Mouse (Mus musculus) intestine, postnatal 0 days (tissue): ENCODE results near the gene Nkx2-5. TPM values are rescaled to one million over a fixed set of nuclear protein-coding genes. Genes with fewer than 3 reads are reported as not detected.

Source experiments
- ATAC-seq: fragments of 200-750 bp; cut with Nextera tagmentation; 2 replicates; pipeline ENCODE4 v1.8.0; 2017; ENCODE audit warnings: mild to moderate bottlenecking, moderate TSS enrichment, moderate library complexity
- H3K27ac ChIP-seq: fragments of 300-500 bp; sonication (generic); 2 replicates; pipeline ENCODE4 v1.5.1; 2014; ENCODE audit warnings: mild to moderate bottlenecking, low read depth, low read length, moderate library complexity
- H3K27me3 ChIP-seq: fragments of 300-500 bp; sonication (generic); replicated peaks from 2 replicates; pipeline ENCODE4 v1.6.1; 2014; ENCODE audit warnings: low read length, mixed read lengths; ENCODE audit not compliant: control insufficient read depth, insufficient read depth
- H3K36me3 ChIP-seq: fragments of 300-500 bp; sonication (generic); 2 replicates; pipeline ENCODE4 v1.6.1; 2014; ENCODE audit warnings: mild to moderate bottlenecking, moderate library complexity; ENCODE audit not compliant: control insufficient read depth, insufficient read depth
- H3K4me1 ChIP-seq: fragments of 300-500 bp; sonication (generic); replicated peaks from 2 replicates; pipeline ENCODE4 v1.6.1; 2014; ENCODE audit warnings: antibody characterized with exemption, low read length, mixed read lengths; ENCODE audit not compliant: control insufficient read depth, insufficient read depth
- H3K4me2 ChIP-seq: fragments of 300-500 bp; sonication (generic); replicated peaks from 2 replicates; pipeline ENCODE4 v1.6.1; 2014; ENCODE audit warnings: low read depth, mild to moderate bottlenecking, moderate library complexity
- H3K4me3 ChIP-seq: fragments of 300-500 bp; sonication (generic); 2 replicates; pipeline ENCODE4 v1.5.1; 2014; ENCODE audit warnings: low read depth, low read length
- H3K9ac ChIP-seq: fragments of 300-500 bp; sonication (generic); 2 replicates; pipeline ENCODE4 v1.6.1; 2014; ENCODE audit warnings: mild to moderate bottlenecking, low read depth, low read length
- H3K9me3 ChIP-seq: fragments of 300-500 bp; sonication (generic); 2 replicates; pipeline ENCODE4 v1.6.1; 2016; ENCODE audit warnings: mixed run types; ENCODE audit not compliant: control insufficient read depth
- CTCF ChIP-seq: sonication (generic); IDR thresholded peaks from 2 replicates; pipeline ENCODE4 v1.5.1; 2016; ENCODE audit warnings: low read depth, mild to moderate bottlenecking, control low read depth, antibody characterized with exemption, moderate library complexity
- WGBS: fragments of 180-500 bp; shearing (Covaris S2); extraction: QIAGEN DNeasy Blood & Tissue Kit; methylation state at CpG from one replicate; pipeline ENCODE4 v1.1.7; 2014; 5-methylcytosine and 5-hydroxymethylcytosine counted together
- polyA plus RNA-seq: library from polyadenylated mRNA; unstranded; fragments of >200 nt; fragmentation: Nextera tagmentation; extraction: Ambion mirVana; gene quantifications from 2 replicates; pipeline ENCODE4 v1.2.1, GENCODE M21; 2015

Nkx2-5 gene
- polyA plus RNA-seq, 1 experiment from 2014 or later, result 0.08 TPM

DNA sequence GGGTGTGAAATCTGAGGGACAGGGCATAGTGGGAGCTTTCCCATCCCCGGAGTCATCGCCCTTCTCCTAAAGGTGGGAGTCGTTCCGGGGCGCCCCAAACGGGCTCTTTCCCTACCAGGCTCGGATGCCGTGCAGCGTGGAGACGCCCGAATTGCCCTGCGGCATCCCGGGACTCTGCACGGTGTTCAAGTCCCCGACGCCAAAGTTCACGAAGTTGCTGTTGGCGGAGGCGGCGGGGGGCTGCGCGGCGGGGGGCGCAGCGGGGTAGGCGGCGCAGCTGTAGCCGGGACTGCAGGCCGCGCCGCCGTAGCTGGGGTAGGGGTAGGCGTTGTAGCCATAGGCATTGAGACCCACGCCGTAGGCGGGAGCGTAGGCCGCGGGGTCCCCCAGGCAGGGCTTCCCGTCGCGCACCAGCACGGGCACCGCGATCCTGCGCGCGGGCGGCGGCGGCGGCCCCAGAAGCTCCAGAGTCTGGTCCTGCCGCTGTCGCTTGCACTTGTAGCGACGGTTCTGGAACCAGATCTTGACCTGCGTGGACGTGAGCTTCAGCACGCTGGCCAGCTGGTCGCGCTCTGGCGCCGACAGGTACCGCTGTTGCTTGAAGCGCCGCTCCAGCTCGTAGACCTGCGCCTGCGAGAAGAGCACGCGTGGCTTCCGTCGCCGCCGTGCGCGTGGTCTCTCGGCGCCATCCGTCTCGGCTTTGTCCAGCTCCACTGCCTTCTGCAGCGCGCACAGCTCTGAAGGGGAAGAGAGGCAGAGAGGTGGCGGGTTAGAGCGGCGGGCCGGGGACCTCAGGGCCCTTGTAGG is 5.7 kb downstream of the Nkx2-5 start:
- Histone ChIP-seq H3K9me3 (no peaks in the 10 kb centered on the region), H3K36me3 (no peaks in the 10 kb centered on the region), H3K9ac (no peak overlapping the region), H3K27me3 (peaks cover 95% of the 10 kb centered on the region), H3K4me2 (peak overlapping the region; percentile 43), H3K27ac (no peak overlapping the region), H3K4me3 (peak overlapping the region; percentile 23), H3K4me1 (no peaks in the 10 kb centered on the region)
- no peak for TF ChIP-seq CTCF
- no peak for ATAC-seq
- 1% methylated on average over 80 of the region's 87 CpGs for WGBS

- H3K4me3 ChIP-seq, result peak overlapping the region; percentile 23; the same call in 1 of the 2 replicates
- ATAC-seq, result no peak
- no peak for TF ChIP-seq CTCF
Observed at GRCm38 (mm10) chr17:26838191-26838910, 6.5 kb downstream of the Nkx2-5 start.

GRCm38 (mm10) chr17:26837546-26837985 is 7.2 kb downstream of the Nkx2-5 start:
- Histone ChIP-seq H3K4me2 (no peak overlapping the region), H3K4me3 (no peak overlapping the region)
- ATAC-seq, result no peak

More at GRCm38 (mm10) chr17:26838191-26838910, 6.5 kb downstream of the Nkx2-5 start:
- WGBS, result 3% methylated on average over 36 of the region's 37 CpGs
- H3K4me2 ChIP-seq, result peak overlapping the region; percentile 43; the same call in 1 of the 2 replicates
- H3K27me3 ChIP-seq, result peaks cover 95% of the 10 kb centered on the region
- H3K27ac ChIP-seq, result no peak overlapping the region
- H3K9ac ChIP-seq, result no peak overlapping the region
- no peaks in the 10 kb centered on the region for H3K4me1 ChIP-seq
- H3K9me3 ChIP-seq, result no peaks in the 10 kb centered on the region
- H3K36me3 ChIP-seq, result no peaks in the 10 kb centered on the region

GRCm38 (mm10) chr17:26836786-26837545 is 7.8 kb downstream of the Nkx2-5 start:
- Histone ChIP-seq H3K9ac (no peak overlapping the region), H3K27ac (no peak overlapping the region), H3K4me3 (no peak overlapping the region), H3K4me2 (no peak overlapping the region), H3K36me3 (no peaks in the 10 kb centered on the region), H3K9me3 (no peaks in the 10 kb centered on the region), H3K4me1 (no peaks in the 10 kb centered on the region), H3K27me3 (peaks cover 84% of the 10 kb centered on the region)
- no peak for TF ChIP-seq CTCF
- no peak for ATAC-seq
- WGBS, result 4% methylated on average over 19 of the region's 19 CpGs

More at GRCm38 (mm10) chr17:26837546-26837985, 7.2 kb downstream of the Nkx2-5 start:
- whole genome bisulfite sequencing, result 10% methylated on average over 7 of the region's 7 CpGs
- no peak overlapping the region for H3K9ac ChIP-seq
- peaks cover 90% of the 10 kb centered on the region for H3K27me3 ChIP-seq
- no peak for TF ChIP-seq CTCF
- no peaks in the 10 kb centered on the region for H3K9me3 ChIP-seq
- H3K36me3 ChIP-seq, result no peaks in the 10 kb centered on the region
- H3K27ac ChIP-seq, result no peak overlapping the region
- H3K4me1 ChIP-seq, result no peaks in the 10 kb centered on the region

DNA sequence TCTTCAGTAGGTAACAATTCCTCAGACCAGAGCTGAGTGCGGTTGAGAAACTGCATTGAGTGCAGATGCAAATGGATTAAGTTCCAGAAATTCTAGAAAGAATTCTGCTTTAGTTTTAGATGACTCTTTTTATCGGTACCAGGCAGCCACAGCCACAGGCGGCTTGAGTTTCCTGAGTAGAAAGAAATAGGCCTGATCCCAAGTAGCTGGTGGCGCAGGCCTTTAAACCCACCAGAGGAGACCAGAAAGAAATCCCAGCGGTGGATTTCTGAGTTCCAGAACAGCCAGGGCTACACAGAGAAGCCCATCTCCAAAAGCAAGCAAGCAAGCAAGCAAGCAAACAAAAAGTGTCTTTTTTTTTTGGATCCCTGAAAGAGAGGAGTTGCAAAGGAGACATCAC is 8.4 kb downstream of the Nkx2-5 start:
- Histone ChIP-seq H3K27me3 (peaks cover 78% of the 10 kb centered on the region), H3K27ac (no peak overlapping the region), H3K36me3 (no peaks in the 10 kb centered on the region), H3K4me1 (no peaks in the 10 kb centered on the region), H3K4me2 (no peak overlapping the region), H3K4me3 (no peak overlapping the region), H3K9me3 (no peaks in the 10 kb centered on the region), H3K9ac (no peak overlapping the region)
- TF ChIP-seq CTCF, result no peak
- no peak for ATAC-seq
- 32% methylated on average over 5 of the region's 5 CpGs for WGBS

DNA sequence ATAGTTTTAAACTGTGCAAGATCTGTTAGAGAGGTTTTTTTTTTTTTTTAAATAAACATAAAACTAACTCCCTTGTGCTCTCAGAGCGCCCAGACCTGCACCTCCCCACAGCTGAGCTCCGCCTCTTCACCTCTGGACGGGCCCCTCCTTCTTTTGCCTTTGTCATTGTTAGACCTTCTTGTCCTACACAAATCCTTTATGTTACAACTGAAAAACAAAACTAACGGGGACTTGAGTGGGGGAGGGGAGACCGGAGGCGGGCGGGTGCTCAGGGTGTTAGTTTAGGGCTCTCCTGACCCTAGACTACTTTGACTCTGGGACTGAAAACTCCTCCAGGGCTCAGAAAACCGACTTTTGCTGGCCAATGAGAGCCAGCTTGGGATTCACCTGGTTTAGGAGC is 8.9 kb downstream of the Nkx2-5 start:
- Histone ChIP-seq H3K27me3 (peaks cover 73% of the 10 kb centered on the region), H3K9me3 (no peaks in the 10 kb centered on the region), H3K4me2 (no peak overlapping the region), H3K9ac (no peak overlapping the region), H3K4me3 (no peak overlapping the region), H3K36me3 (no peaks in the 10 kb centered on the region), H3K27ac (no peak overlapping the region), H3K4me1 (no peaks in the 10 kb centered on the region)
- ATAC-seq, result no peak
- no peak for TF ChIP-seq CTCF
- 22% methylated on average over 8 of the region's 8 CpGs for WGBS
